Mouse (Mus musculus): ENCODE data around the gene Cyp26c1.

DNA sequence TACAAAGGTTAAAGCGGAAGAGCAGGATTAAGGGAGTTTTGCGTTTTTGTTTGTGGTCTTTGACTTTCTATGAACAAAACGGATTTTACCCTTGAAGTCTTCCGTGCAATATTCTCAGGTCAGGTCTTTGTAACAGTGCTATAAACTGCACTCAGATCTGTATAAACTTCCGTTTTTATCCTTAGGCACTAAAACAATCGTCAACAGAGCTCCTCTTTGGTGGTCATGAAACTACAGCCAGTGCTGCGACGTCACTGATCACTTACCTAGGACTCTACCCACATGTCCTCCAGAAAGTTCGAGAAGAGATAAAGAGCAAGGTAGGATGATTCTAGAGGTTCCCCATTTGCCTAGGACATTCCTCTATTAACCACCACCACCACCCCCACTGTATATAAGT lies 14.3 kb downstream of the Cyp26c1 start:
- TF ChIP-seq CTCF (IDR thresholded peaks at IDR 0.05; ENCODE audit: borderline replicate concordance, insufficient read depth, low read depth, low read length) (no peak), POLR2A (IDR thresholded peaks at IDR 0.05; ENCODE audit: borderline replicate concordance, insufficient read depth, low read length) (no peak)

All from cerebellum, adult 2 months (tissue).